Mouse (Mus musculus) brain, embryonic 14.5 days (tissue): ENCODE results near the gene Fbxw21.

Experiments used
- CTCF ChIP-seq: fragments of 200-500 bp; IDR thresholded peaks from 2 replicates; pipeline ENCODE4 v1.5.1; 2012; ENCODE audit warnings: inconsistent platforms, mild to moderate bottlenecking, moderate library complexity, borderline replicate concordance; ENCODE audit not compliant: insufficient read depth, insufficient read length; ENCODE audit errors: extremely low read depth
- POLR2A ChIP-seq: fragments of 200-500 bp; IDR thresholded peaks from 2 replicates; pipeline ENCODE4 v1.6.1; 2012; ENCODE audit warnings: mild to moderate bottlenecking, inconsistent platforms, borderline replicate concordance; ENCODE audit not compliant: poor library complexity, insufficient read depth, insufficient read length, severe bottlenecking; ENCODE audit errors: extremely low read depth

- TF ChIP-seq CTCF (no peak), POLR2A (no peak)
These were observed 56.8 kb downstream of the Fbxw21 start for GRCm38 (mm10) chr9:109105011-109105410.
